Mouse (Mus musculus) megakaryocyte-erythroid progenitor cell, adult 5 weeks (primary cell): ENCODE measurements around the gene C5ar1. TPM values are rescaled to one million over a fixed set of nuclear protein-coding genes. Genes with fewer than 3 reads are reported as not detected.

Experiments used
- polyA plus RNA-seq: library from polyadenylated mRNA; stranded (reverse); fragments of >175 nt; gene quantifications from 2 replicates; pipeline ENCODE4 v1.2.3, GENCODE M21; 2012

C5ar1 gene
- 0.80 and 2.1 TPM in 2 replicates for polyA plus RNA-seq

GRCm38 (mm10) chr7:16259110-16259590, at the start of gene C5ar1:
C5ar1 (minus strand) TSS chr7:16259540.

GRCm38 (mm10) chr7:16308093-16308492, 48.8 kb upstream of the C5ar1 start, which contains the start of gene Bbc3:
Bbc3 (plus strand) TSS chr7:16308393.

DNA sequence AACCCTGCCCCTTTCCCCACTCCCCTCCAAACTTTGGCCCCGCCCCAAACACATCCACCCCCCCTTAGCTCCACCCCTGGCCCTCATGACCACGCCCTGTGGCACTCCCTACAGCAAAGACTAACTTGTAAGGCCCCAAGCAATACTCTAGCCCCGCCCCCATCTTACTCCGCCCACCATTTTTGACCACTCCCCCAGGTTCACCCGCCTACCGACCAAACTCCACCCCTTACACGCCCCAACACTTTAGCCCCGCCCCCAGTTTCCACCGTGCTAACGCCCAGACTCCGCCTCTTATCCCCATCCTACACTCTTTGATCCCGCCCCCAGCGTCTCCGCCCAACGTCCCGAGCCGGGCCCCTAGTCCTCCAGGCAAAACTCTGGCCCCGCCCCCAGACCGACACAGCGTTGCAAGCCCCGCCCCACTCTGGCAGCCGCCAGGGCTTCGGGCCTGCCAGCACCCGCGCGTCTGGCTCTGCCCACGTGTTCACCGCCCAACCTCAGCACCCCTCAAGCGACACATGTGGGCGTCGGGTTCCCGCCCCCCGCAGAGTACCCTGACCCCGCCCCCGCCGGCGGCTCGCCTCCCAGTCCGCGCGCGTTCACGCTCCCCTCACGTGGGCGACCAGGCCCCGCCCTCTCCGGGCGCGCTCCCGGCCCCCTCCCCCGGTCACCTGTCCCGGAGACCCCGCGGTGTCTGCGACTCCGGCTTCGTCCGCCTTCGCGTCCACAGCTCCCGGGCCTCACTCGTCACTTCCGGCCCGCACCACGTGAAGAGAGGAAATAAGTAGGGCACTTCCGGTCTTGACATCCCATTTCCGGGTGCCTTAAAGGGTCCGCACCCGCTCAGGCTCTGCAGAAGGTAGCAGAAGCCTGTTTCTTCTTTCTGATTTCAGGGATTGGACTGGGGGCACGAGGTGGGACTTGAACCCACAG, 27.0 kb upstream of the C5ar1 start, which contains the start of gene Ccdc9:
Ccdc9 (minus strand) TSS at position 770 of the 936 bp plus-strand sequence.

DNA sequence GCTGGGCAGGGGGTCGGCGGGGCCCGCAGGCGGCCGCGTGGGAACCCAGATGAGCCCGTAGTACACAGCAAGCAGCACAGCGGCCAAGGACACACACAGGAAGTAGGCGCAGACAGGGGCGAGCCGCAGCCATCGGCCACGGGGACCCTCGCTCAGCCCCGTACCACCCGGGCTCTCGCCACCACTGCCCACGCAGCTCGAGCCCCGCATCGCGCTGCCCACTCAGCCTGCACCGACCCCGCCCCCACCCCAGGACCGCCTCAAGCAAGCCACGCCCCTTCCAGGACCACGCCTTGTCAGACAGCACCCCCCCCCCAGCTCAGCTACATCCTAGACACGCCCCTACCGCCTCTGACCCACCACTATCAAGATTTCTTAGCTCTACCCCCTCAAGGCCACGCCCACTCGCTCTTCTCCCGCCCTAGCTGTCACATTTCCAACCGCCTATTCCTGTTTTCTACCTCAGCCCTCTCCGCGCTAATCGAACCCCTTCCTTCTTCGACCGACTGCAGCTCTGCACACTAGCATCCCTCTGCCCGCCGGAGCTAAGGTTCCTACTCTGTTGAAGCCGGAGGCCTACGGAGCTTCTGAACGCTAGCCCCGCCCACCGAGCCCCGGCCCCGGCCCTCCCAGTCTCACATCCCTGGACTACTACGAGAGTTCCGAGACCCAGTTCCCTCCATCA, 13.9 kb upstream of the C5ar1 start, which contains the start of gene Inafm1:
Inafm1 (minus strand) TSS at position 537 of the 685 bp plus-strand sequence.

DNA sequence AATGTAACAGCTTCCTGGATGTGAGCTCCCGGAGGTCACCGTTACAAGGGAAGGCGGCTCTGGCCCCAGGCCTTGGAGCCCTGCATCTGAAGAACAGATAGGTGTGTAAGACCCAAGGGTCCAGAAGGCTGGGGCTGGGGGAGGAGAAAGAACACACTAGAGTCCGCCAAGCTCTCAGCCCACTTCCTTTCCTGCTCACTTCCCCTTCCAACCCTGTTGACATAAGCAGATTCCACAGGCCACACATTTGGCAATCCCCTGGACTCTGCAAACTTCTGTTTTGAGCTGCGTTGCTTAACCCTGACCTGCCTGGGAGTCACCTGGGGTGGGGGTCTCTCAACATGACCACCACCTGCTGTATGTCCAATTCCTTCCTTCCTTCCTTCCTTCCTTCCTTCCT, 15.3 kb downstream of the C5ar1 start, which contains the start of gene C5ar2:
C5ar2 (minus strand) TSS at position 88 of the 400 bp plus-strand sequence.

GRCm38 (mm10) chr7:16221582-16222272, 37.6 kb downstream of the C5ar1 start, which contains the start of gene Dhx34:
Dhx34 (minus strand) TSS chr7:16222037.

Other genes starting within 250 kb of the C5ar1 start
- 63.5 and 81.0 TPM in 2 replicates for gene Bicra, start 211.6 kb downstream of the C5ar1 start, polyA plus RNA-seq
- gene Zfp541, start 197.7 kb downstream of the C5ar1 start, polyA plus RNA-seq: 0.04 and 0.11 TPM in 2 replicates
- 160 and 181 TPM in 2 replicates for gene Napa, start 161.1 kb downstream of the C5ar1 start, polyA plus RNA-seq
- 28.6 and 33.0 TPM in 2 replicates for gene Kptn, start 139.6 kb downstream of the C5ar1 start, polyA plus RNA-seq
- gene Slc8a2, start 129.7 kb downstream of the C5ar1 start, polyA plus RNA-seq: 0.02 and 0.04 TPM in 2 replicates
- 0.96 and 1.4 TPM in 2 replicates for gene Meis3, start 84.5 kb downstream of the C5ar1 start, polyA plus RNA-seq
- 33.3 and 38.6 TPM in 2 replicates for gene Dhx34, start 37.5 kb downstream of the C5ar1 start, polyA plus RNA-seq
- gene C5ar2, start 15.4 kb downstream of the C5ar1 start, polyA plus RNA-seq: 0.11 and 0.22 TPM in 2 replicates
- 61.1 and 83.1 TPM in 2 replicates for gene Inafm1, start 14.1 kb upstream of the C5ar1 start, polyA plus RNA-seq
- gene Ccdc9, start 27.3 kb upstream of the C5ar1 start, polyA plus RNA-seq: 111 and 203 TPM in 2 replicates
- 373 and 459 TPM in 2 replicates for gene Bbc3, start 48.9 kb upstream of the C5ar1 start, polyA plus RNA-seq
- 37.8 and 49.3 TPM in 2 replicates for gene Sae1, start 128.3 kb upstream of the C5ar1 start, polyA plus RNA-seq
- 133 and 161 TPM in 2 replicates for gene Zc3h4, start 141.4 kb upstream of the C5ar1 start, polyA plus RNA-seq
- 178 and 187 TPM in 2 replicates for gene Tmem160, start 193.2 kb upstream of the C5ar1 start, polyA plus RNA-seq
- gene Npas1, start 218.2 kb upstream of the C5ar1 start, polyA plus RNA-seq: not detected in 2 replicates